ENCODE assay signal across 14 mouse cellular contexts in genomic region chr5:111660447-111660846, GRCm38 (mm10).
DNase-seq lines count a peak whose midpoint lies in the region; ATAC-seq and TF ChIP-seq lines count a peak whose summit lies in the region.
"Had no signal": no experiment of that assay in that cellular context is flagged by ENCODE, and none has a peak within 500 bp of the region (broad histone marks: within the 10 kb centered on the region; RNA-seq: fewer than 3 reads in every experiment).

No protein-coding gene starts in this region.

- WGBS in embryonic facial prominence, embryonic 13.5 days: 49% methylated on average over 10 of the region's 10 CpGs
- WGBS in hindbrain, embryonic 12.5 days: 38% methylated on average over 10 of the region's 10 CpGs
- WGBS in midbrain, embryonic 15.5 days: 8% methylated on average over 10 of the region's 10 CpGs
- 59% methylated on average over 10 of the region's 10 CpGs for WGBS in kidney, adult 2 months

- H3K9me3 ChIP-seq in embryonic facial prominence, embryonic 13.5 days: no peaks in the 10 kb centered on the region
- peaks cover 8% of the 10 kb centered on the region; the same call in 1 of the 2 replicates for H3K9me3 ChIP-seq in hindbrain, embryonic 12.5 days (replicated peaks)
- H3K9me3 ChIP-seq in midbrain, embryonic 15.5 days: no peaks in the 10 kb centered on the region
- H3K9me3 ChIP-seq: limb, embryonic 10.5 days had no signal

- no peak overlapping the region for H3K4me3 ChIP-seq in embryonic facial prominence, embryonic 13.5 days
- no peak overlapping the region for H3K4me3 ChIP-seq in hindbrain, embryonic 12.5 days
- H3K4me3 ChIP-seq in midbrain, embryonic 15.5 days: no peak overlapping the region
- no peak overlapping the region for H3K4me3 ChIP-seq in kidney, adult 2 months (ENCODE audit: insufficient read depth, low read depth, low read length)
- H3K4me3 ChIP-seq: erythroblast, embryonic 14.5 days; layer of hippocampus, adult 2 months; limb, embryonic 10.5 days had no signal

- ATAC-seq in cerebellum, adult (ENCODE audit: insufficient number of reproducible peaks, low FRiP score, low TSS enrichment): no peak
- no peak for ATAC-seq in embryonic facial prominence, embryonic 13.5 days (ENCODE audit: insufficient number of reproducible peaks, insufficient read depth, low FRiP score, low TSS enrichment, low read depth)
- ATAC-seq in hindbrain, embryonic 12.5 days (ENCODE audit: low FRiP score): peak; percentile 89
- peak; percentile 87 for ATAC-seq in midbrain, embryonic 15.5 days (replicated peaks)
- ATAC-seq: intestine, postnatal 0 days had no signal

- no peaks in the 10 kb centered on the region for H3K36me3 ChIP-seq in embryonic facial prominence, embryonic 13.5 days
- H3K36me3 ChIP-seq in hindbrain, embryonic 12.5 days: no peaks in the 10 kb centered on the region
- H3K36me3 ChIP-seq in midbrain, embryonic 15.5 days (replicated peaks): no peaks in the 10 kb centered on the region
- H3K36me3 ChIP-seq in kidney, adult 2 months (ENCODE audit: control insufficient read depth, insufficient read depth, low read length): no peaks in the 10 kb centered on the region
- H3K36me3 ChIP-seq: limb, embryonic 10.5 days had no signal

- no peak overlapping the region for H3K27ac ChIP-seq in embryonic facial prominence, embryonic 13.5 days
- H3K27ac ChIP-seq in hindbrain, embryonic 12.5 days: peak overlapping the region; percentile 86
- H3K27ac ChIP-seq in midbrain, embryonic 15.5 days: peak overlapping the region; percentile 87
- H3K27ac ChIP-seq in kidney, adult 2 months (ENCODE audit: insufficient read depth, low read depth, low read length): no peak overlapping the region
- H3K27ac ChIP-seq: layer of hippocampus, adult 2 months; limb, embryonic 10.5 days had no signal

- H3K27me3 ChIP-seq in embryonic facial prominence, embryonic 13.5 days: no peaks in the 10 kb centered on the region
- peaks cover 8% of the 10 kb centered on the region; the same call in 1 of the 2 replicates for H3K27me3 ChIP-seq in hindbrain, embryonic 12.5 days
- H3K27me3 ChIP-seq in midbrain, embryonic 15.5 days (replicated peaks): no peaks in the 10 kb centered on the region
- no peaks in the 10 kb centered on the region for H3K27me3 ChIP-seq in kidney, adult 2 months (replicated peaks; ENCODE audit: control insufficient read depth, insufficient read depth, low read length)

- H3K4me1 ChIP-seq in embryonic facial prominence, embryonic 13.5 days: peaks cover 38% of the 10 kb centered on the region
- H3K4me1 ChIP-seq in hindbrain, embryonic 12.5 days: peaks cover 52% of the 10 kb centered on the region
- peaks cover 38% of the 10 kb centered on the region for H3K4me1 ChIP-seq in midbrain, embryonic 15.5 days
- H3K4me1 ChIP-seq in kidney, adult 2 months (ENCODE audit: control insufficient read depth, insufficient read depth, low read length): no peaks in the 10 kb centered on the region

- no peak overlapping the region for H3K4me2 ChIP-seq in embryonic facial prominence, embryonic 13.5 days
- peak overlapping the region; percentile 19; the same call in 1 of the 2 replicates for H3K4me2 ChIP-seq in hindbrain, embryonic 12.5 days (replicated peaks)
- peak overlapping the region; percentile 17; the same call in 1 of the 2 replicates for H3K4me2 ChIP-seq in midbrain, embryonic 15.5 days

- no peak for TF ChIP-seq POLR2A in kidney, adult 2 months (IDR thresholded peaks at IDR 0.05; ENCODE audit: low read depth, low read length)

- TF ChIP-seq CTCF in kidney, adult 2 months (conservative IDR thresholded peaks at IDR 0.05; ENCODE audit: insufficient read depth, insufficient read length, low read depth, low read length): no peak

- DNase-seq in cerebellum, adult 11-12 months: peak; percentile 6
- DNase-seq in adrenal gland, postnatal 4 days (ENCODE audit: low spot score in 2 of 2): no peak
- DNase-seq in lung, postnatal 10 days: no peak
- DNase-seq in kidney, adult 2 months: no peak
- DNase-seq: adrenal gland, postnatal 10 days; cerebellum, adult 18-20 months had no signal

- 0 out of 2 replicates have a peak overlapping the region, but pooled peaks have one; percentile 16 for H3K9ac ChIP-seq in embryonic facial prominence, embryonic 13.5 days
- no peak overlapping the region for H3K9ac ChIP-seq in hindbrain, embryonic 12.5 days
- H3K9ac ChIP-seq in midbrain, embryonic 15.5 days: no peak overlapping the region

Comparison
In these comparisons a context has a peak if more than half of its experiments do, and no peak if none do; other contexts are left out.
1. ATAC-seq: peak in hindbrain, embryonic 12.5 days (single experiment) and midbrain, embryonic 15.5 days (single experiment); none in cerebellum, adult (single experiment) and embryonic facial prominence, embryonic 13.5 days (single experiment).
2. H3K27ac ChIP-seq: peak in hindbrain, embryonic 12.5 days (single experiment) and midbrain, embryonic 15.5 days (single experiment); none in embryonic facial prominence, embryonic 13.5 days (single experiment) and kidney, adult 2 months (single experiment).